Mouse (Mus musculus): ENCODE measurements around the gene Ncaph2. TPM values are rescaled to one million over a fixed set of nuclear protein-coding genes. Genes with fewer than 3 reads are reported as not detected.

Ncaph2 gene
- polyA plus RNA-seq, 1 experiment from 2014 or later = 150 TPM

DNA sequence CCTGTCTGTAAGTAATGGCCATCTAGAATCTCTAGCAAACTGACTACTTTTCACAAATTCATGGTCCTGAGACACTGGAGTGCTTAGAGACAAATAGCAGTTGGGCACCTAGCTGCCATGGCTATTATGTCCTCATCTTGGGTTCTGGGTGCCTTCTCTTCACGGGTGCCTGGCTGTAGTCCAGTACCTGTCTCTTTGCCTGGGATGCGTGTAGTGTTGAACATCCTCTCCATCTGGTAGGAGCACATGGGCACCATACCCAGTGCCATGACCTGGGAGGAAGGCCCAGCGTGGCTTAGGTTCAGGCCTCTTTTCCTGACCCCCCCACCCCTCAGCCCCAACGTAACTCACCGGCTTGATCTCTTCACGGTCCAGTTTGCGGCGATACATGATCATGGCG is 66.4 kb downstream of the Ncaph2 start:
- Histone ChIP-seq H3K4me1 (0 out of 2 replicates have a peak, but pooled peaks cover 5% of the 10 kb centered on the region), H3K9me3 (replicated peaks) (no peaks in the 10 kb centered on the region), H3K9ac (no peak overlapping the region), H3K27ac (replicated peaks) (no peak overlapping the region), H3K27me3 (no peaks in the 10 kb centered on the region), H3K36me3 (peaks cover 18% of the 10 kb centered on the region; the same call in 1 of the 2 replicates), H3K4me2 (replicated peaks) (no peak overlapping the region), H3K4me3 (replicated peaks) (no peak overlapping the region)
- ATAC-seq (ENCODE audit: insufficient number of reproducible peaks, low FRiP score, low TSS enrichment, low read depth) = no peak
- 92% methylated on average over 9 of the region's 9 CpGs for WGBS

Small RNA genes within 50 kb of the gene (microRNA-seq; reads per million reads assigned to microRNA genes)
- not detected for gene Mir6959 (ENCODE audit: borderline number of aligned reads)

Other genes with a start within 250 kb of the Ncaph2 start
- 14.8 and 15.2 TPM in 2 replicates for gene Tubgcp6, start 232.6 kb upstream of the Ncaph2 start, polyA plus RNA-seq (2015; fragmentation: Nextera tagmentation; extraction: Ambion mirVana)
- 22.3 and 25.7 TPM in 2 replicates for gene Hdac10, start 227.0 kb upstream of the Ncaph2 start, polyA plus RNA-seq (2015; fragmentation: Nextera tagmentation; extraction: Ambion mirVana)
- gene Mapk12, start 215.0 kb upstream of the Ncaph2 start, polyA plus RNA-seq (2015; fragmentation: Nextera tagmentation; extraction: Ambion mirVana) = 9.4 and 11.2 TPM in 2 replicates
- 10.7 and 12.7 TPM in 2 replicates for gene Mapk11, start 206.1 kb upstream of the Ncaph2 start, polyA plus RNA-seq (2015; fragmentation: Nextera tagmentation; extraction: Ambion mirVana)
- 157 and 161 TPM in 2 replicates for gene Plxnb2, start 174.9 kb upstream of the Ncaph2 start, polyA plus RNA-seq (2015; fragmentation: Nextera tagmentation; extraction: Ambion mirVana)
- 16.3 and 16.7 TPM in 2 replicates for gene Dennd6b, start 159.2 kb upstream of the Ncaph2 start, polyA plus RNA-seq (2015; fragmentation: Nextera tagmentation; extraction: Ambion mirVana)
- gene Ppp6r2, start 144.2 kb upstream of the Ncaph2 start, polyA plus RNA-seq (2015; fragmentation: Nextera tagmentation; extraction: Ambion mirVana) = 33.3 and 35.8 TPM in 2 replicates
- 57.3 and 65.5 TPM in 2 replicates for gene Sbf1, start 40.4 kb upstream of the Ncaph2 start, polyA plus RNA-seq (2015; fragmentation: Nextera tagmentation; extraction: Ambion mirVana)
- 0.55 and 0.91 TPM in 2 replicates for gene Adm2, start 33.0 kb upstream of the Ncaph2 start, polyA plus RNA-seq (2015; fragmentation: Nextera tagmentation; extraction: Ambion mirVana)
- gene Miox, start 21.3 kb upstream of the Ncaph2 start, polyA plus RNA-seq (2015; fragmentation: Nextera tagmentation; extraction: Ambion mirVana) = not detected in 2 replicates
- 73.0 and 79.9 TPM in 2 replicates for gene Lmf2, start 60 bp upstream of the Ncaph2 start, polyA plus RNA-seq (2015; fragmentation: Nextera tagmentation; extraction: Ambion mirVana)
- 4.9 and 6.9 TPM in 2 replicates for gene Sco2, start 18.1 kb downstream of the Ncaph2 start, polyA plus RNA-seq (2015; fragmentation: Nextera tagmentation; extraction: Ambion mirVana)
- gene Tymp, start 21.3 kb downstream of the Ncaph2 start, polyA plus RNA-seq (2015; fragmentation: Nextera tagmentation; extraction: Ambion mirVana) = 1.8 and 2.0 TPM in 2 replicates
- gene Odf3b, start 23.6 kb downstream of the Ncaph2 start, polyA plus RNA-seq (2015; fragmentation: Nextera tagmentation; extraction: Ambion mirVana) = 8.2 and 14.5 TPM in 2 replicates
- not detected in 2 replicates for gene Klhdc7b, start 29.2 kb downstream of the Ncaph2 start, polyA plus RNA-seq (2015; fragmentation: Nextera tagmentation; extraction: Ambion mirVana)
- not detected in 2 replicates for gene Syce3, start 54.8 kb downstream of the Ncaph2 start, polyA plus RNA-seq (2015; fragmentation: Nextera tagmentation; extraction: Ambion mirVana)
- 0.97 and 1.1 TPM in 2 replicates for gene Cpt1b, start 70.1 kb downstream of the Ncaph2 start, polyA plus RNA-seq (2015; fragmentation: Nextera tagmentation; extraction: Ambion mirVana)
- gene C730034F03Rik, start 73.9 kb downstream of the Ncaph2 start, polyA plus RNA-seq (2015; fragmentation: Nextera tagmentation; extraction: Ambion mirVana) = 4.8 TPM in 2 replicates
- gene Gm44502, start 74.0 kb downstream of the Ncaph2 start, polyA plus RNA-seq (2015; fragmentation: Nextera tagmentation; extraction: Ambion mirVana) = not detected in 2 replicates
- gene Chkb, start 74.2 kb downstream of the Ncaph2 start, polyA plus RNA-seq (2015; fragmentation: Nextera tagmentation; extraction: Ambion mirVana) = 56.4 and 59.6 TPM in 2 replicates
- gene Mapk8ip2, start 98.2 kb downstream of the Ncaph2 start, polyA plus RNA-seq (2015; fragmentation: Nextera tagmentation; extraction: Ambion mirVana) = 3.4 and 4.9 TPM in 2 replicates
- gene Arsa, start 121.7 kb downstream of the Ncaph2 start, polyA plus RNA-seq (2015; fragmentation: Nextera tagmentation; extraction: Ambion mirVana) = 27.8 and 30.1 TPM in 2 replicates
- gene Shank3, start 143.9 kb downstream of the Ncaph2 start, polyA plus RNA-seq (2015; fragmentation: Nextera tagmentation; extraction: Ambion mirVana) = 2.3 and 3.0 TPM in 2 replicates
- 0.13 and 0.24 TPM in 2 replicates for gene Acr, start 212.6 kb downstream of the Ncaph2 start, polyA plus RNA-seq (2015; fragmentation: Nextera tagmentation; extraction: Ambion mirVana)
- gene Rabl2, start 236.2 kb downstream of the Ncaph2 start, polyA plus RNA-seq (2015; fragmentation: Nextera tagmentation; extraction: Ambion mirVana) = 46.2 and 57.3 TPM in 2 replicates

Measured in embryonic facial prominence, embryonic 15.5 days (tissue).